Mouse (Mus musculus): ENCODE results near the gene Cpn2.

DNA sequence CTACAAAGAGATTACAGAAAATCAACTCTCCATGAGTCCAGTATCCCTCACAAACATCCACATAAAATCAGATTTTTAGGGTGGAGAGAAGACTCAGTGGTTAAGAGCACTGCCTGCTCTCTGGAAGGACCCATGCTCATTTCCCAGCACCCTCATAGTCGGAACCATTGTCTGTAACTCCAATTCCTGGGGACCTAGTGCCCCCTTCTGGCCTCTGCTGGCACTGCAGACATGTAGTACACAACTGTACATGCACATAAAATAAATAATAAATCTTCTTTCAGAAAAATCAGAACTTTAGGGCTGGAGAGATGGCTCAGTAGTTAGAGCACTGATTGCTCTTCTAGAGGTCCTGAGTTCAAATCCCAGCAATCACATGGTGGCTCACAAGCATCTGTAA is 58.0 kb downstream of the Cpn2 start:
- no peak for TF ChIP-seq POLR2A (IDR thresholded peaks at IDR 0.05; ENCODE audit: low read depth, low read length)
- TF ChIP-seq CTCF (IDR thresholded peaks at IDR 0.05; ENCODE audit: extremely low read depth, insufficient read depth, insufficient read length, insufficient replicate concordance) = no peak
